Mouse (Mus musculus) retina, adult 2 months (tissue): Measurements from ENCODE around the gene Grap.
"Not testable (repeated sequence)": the region's sequence is repeated elsewhere in the genome, so short reads cannot be mapped to it uniquely, and the experiment has no call there.

Source experiments
- DNase-seq: peaks from one replicate; pipeline ENCODE4 v3.0.0-alpha.2; 2012; ENCODE audit warnings: low read depth, low spot score

The Grap gene

DNA sequence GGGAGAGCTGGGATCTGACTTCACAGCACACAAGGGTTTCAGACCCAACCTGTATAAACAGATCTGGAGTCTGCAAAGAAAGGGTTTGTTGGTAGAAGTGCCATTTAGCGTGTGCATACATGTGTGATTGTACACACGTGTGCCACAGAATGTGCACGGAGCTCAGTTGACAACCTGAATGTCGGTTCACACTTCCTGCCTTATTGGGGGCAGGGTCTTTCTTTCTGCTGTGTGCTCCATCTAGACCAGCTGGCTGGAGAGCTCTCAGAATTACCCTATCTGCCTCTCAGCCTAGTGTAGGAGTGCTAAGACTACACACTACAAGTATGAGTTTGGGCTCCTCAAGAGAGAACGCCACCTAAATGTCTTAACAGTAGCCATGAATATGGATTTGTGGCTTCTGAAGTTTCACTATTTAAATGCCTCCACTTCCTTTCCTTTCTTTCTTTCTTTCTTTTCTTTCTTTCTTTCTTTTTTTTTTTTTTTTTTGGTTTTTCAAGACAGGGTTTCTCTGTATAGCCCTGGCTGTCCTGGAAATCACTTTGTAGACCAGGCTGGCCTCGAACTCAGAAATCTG is 13.4 kb upstream of the Grap start:
- no peak for DNase-seq

DNA sequence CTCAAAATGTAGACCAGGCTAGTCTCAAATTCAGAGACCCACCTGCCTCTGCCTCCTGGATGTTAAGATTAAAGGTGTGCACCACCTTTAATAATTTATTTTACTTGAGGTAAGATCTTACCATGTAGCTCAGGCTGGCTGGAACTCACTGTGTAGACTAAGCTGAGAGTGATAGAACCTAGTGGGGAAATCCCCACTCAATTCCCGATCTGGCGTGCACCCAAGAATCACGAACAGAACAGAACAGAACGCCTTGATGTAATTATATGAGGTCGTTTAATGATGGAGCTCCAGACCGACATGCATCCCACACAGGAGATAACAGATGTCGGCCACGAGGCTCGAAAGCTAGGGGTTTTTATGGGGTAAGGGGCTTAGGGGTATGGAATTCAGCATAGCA is 12.5 kb upstream of the Grap start:
- DNase-seq, result not testable (repeated sequence)

DNA sequence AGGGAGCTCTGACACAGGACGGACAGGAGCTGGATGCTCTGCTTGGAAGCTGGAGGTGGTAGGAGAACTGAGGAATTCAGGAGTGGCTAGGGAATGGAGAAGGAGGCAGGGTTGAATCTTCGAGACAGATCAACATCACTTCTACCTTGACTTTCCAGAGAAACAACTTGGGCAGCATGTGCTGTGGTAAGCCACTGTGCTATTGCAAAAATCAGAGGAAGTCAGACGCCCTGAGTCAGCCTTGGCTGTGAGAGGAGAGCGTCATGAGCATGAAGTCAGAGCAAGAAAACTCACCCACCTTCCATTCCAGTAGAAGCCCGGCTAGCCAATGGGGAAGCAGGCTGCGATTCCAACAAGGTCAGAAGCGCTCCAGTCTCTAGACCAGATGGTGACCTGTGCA is 11.0 kb upstream of the Grap start:
- no peak for DNase-seq

DNA sequence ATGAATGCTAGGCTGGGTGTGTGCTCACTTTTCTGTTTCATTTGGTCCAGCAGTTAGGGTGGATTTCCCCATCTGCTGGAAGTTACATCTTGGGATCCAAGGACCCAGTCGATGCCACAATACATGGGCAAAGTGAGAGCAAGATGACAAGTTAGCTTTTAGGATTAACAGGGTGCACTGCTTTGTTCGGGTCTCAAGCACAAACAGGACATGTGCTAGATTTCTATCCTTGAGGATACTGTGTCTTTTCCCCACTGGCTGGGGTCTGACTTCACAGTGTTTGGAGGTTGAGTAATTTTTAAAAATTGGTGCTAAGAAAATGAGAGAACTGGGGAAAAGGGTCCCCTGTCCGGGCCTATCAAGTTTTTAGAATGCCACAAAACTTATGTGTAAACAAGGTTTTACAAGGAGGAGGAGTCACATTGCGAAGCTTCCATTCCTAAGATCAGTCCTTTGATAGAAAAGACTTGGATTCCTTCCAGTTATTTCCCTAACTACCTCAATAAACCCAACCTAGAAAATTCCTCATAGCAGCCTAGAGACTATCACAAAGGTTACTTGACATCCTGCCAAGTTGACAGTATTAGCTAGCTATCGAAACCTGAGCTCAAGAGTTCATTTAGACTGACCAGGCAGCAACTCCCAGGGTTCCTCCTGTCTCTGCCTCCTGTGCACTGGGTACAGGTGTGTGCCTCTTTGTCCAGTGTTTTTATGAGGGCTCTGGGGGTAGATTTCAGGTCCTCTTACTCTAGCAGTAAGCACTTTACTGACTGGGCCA is 9.7 kb upstream of the Grap start:
- DNase-seq, result no peak

DNA sequence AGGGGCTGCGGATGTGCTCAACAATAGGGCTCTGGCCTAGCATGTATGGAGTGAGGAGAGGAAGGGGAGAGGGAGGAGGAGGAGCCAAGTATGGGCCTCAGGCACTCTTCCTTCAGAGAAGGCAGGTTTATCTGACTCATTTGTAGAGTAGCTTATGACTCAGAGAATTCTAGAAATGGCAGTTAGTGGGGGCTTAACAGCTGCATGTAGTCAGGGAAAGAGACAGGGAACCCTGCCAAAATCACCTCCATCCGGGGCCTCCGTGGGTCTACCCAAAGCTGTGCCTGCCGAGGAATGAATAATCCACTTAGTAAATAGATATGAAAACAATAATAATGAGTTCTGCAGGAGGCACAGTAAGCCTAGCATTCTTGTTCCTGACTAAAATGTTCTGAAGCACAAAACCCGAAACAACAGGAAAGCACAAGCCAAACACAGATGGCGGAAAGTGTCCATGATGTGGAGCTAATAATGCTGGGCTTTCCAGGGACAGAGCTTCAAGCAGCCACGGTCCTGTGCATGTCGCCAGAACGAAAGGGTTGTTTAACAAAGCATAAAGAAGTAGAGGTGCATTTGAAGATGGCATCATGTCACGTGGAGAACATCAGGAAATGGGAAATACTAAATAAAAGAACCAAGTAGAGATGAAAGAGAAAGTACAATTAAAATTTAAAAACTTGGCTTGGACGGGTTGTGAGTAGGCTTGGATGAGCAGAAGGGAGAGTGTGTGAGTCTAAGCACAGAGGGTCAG is 8.3 kb upstream of the Grap start:
- no peak for DNase-seq

DNA sequence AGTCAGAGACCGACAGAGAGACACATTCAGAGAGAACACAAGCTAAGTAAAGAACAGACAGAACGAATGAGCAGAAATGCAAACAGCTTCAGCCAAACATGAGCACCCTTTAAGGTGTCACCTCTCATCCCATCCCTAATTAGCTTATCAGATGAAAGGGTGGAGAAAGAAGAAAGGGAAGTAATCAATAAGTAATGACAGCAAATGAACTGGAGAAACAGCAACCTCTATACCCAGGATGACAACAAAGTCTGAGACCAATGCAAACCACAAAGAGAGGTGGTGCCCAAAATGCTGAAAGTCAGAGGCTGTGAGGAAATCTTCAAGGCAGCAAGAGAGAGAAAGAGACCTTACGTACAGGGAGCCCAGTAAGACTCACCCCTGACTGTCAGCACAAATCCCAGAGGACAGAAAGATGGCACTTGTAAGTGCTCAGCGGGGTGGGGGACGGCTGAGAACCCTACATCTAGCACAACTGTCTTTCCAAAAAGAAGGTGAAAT is 7.7 kb upstream of the Grap start:
- no peak for DNase-seq

DNA sequence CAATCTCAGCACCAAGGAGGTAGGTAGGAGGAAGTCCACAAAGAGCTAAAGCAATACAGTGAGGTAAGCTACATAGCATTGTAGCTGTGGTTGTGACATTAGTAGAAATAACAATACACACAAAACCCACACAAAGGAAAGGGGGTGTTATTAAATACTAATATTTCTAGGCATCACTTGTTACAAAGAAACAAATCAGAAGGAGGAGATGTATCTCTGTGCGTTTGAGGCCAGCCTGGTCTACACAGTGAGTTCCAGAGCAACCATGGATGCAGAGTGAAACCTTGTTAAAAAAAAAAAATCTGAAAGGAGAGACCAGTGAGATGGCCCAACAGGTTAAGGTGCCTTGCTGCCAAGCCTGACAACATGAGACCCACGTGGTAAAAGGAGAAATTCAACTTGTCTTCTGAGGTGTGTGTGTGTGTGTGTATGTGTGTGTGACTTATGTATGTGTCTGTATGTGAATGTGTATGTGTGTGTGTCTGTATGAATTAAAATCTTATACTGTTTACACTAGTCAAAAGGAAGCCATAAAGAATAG is 6.5 kb upstream of the Grap start:
- no peak for DNase-seq

DNA sequence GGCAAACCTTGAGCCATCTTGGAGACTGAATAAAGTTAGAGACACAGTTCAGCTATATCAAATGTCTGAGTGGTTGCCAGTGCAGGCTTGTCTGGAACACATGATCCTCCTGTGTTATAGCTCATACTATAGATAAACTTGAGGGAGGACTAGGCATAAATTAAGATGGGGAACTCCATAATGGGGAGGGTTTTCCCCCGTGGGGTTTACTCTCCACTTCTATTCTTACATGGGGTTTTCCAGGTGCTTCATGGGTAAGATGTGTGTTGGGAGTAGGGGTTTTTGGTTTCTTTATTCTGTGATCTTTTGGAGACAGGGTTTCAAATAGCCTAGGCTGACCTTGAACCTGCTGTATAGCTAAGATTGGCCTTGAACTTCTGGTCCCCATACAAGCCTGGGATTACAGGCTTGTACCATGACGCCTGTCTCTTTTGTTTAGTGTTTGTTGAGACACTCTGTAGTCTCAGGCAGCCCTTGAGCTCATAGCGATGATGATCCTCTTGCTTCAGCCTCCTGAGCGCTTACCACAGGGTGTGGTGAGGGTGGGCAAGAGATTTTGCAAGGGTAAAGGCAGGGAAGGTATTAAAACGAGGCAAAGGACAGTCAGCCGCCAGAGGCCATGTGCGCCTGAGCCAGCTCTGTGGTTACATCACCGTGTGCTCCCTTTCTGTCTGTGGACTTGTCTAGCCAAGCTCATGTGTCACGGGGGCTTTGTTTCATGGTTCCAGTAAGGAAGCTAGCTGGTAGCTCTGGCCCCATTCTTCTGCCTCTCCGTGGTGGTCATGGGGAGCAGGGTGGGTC is 5.8 kb upstream of the Grap start:
- DNase-seq, result no peak

DNA sequence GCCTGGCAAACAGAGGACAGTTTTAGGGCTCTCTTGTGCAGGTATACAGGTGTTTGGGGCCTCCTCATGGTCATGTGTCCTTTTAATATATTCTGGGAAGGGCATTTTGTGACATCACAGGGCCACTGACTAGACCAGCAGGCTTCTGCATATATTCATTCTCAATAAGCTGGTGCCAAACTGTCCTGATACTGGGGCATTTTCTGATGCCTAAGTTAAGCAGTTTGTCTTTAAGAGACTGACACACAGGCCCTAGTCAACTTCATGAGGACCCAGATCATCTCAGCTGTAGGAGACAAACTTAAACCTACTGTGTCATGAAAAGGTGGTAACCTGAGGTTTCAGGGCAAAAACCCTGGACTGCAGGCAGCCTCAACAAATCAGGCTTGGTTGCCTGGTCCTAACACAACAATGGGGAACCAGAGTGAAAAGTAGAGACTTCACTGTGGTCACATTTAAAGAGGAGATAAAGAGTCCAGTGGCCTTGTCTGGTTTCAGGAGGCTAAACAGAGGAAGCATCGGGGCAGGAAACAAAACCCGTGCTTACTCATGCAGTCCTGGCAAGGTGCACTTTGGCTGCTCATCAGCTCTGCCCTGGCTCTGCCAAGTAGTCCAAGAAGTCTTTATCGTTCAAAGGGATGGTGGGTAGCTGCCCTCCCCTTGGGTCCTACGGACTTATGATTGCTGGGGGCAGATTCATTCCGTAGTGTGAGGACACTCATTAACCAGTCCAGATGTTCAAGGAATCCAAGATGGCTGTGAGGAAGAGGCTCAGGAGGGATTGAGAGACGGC is 4.9 kb upstream of the Grap start:
- DNase-seq, result no peak

DNA sequence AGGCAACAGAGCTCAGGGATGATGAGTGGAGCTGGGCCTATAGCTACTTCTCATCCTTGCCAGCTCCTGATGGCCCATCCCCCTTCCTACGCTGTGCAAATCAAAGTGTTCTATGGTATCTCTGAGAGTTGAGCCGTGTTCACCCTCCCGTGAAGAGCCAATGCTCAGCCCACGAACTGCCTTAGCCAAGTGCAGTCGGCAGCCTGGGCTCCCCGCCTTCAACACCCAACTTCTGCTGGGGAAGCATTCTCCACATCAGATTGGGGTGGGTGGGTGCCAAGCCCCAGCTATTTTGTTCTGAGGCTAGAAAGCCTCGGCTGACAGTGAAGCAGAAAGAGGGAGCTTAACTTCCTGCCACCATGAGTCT is 4.3 kb upstream of the Grap start:
- DNase-seq, result no peak

DNA sequence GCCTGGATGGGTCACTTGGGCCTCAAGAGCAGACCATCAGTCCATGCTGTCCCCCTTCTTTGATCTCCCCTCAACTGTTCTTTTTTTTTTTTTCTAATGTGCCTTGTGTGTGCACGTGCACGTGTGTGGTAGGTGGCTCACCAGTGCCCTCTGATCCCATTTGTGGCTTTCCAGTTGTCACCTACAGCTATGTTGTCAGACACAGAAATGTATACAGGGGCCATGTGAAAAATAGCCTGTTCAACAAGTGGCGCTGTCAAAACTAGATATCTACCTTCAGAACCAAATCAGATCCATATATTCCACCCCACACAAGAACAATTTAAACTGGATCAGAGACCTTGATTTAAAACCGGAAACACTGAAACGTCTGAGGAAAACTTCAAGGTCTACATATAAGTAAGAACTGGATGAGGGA is 3.9 kb upstream of the Grap start:
- DNase-seq, result no peak

DNA sequence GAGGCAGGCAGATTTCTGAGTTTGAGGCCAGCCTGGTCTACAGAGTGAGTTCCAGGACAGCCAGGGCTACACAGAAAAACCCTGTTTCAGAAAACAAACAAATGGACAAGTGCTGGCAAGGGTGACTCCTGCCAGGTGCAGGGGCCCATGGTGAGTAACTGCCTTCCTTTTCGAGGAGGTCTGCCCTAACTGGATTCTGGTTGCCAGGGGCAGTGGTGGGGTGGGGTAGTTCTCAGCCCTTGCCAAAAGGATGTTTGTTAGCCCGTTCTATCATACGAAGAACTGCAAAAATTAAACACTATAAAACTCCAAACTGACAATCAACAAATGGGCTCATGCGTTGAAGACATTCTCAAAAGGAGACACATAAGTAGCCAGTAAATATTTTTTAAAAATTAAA is 3.4 kb upstream of the Grap start:
- DNase-seq, result no peak

DNA sequence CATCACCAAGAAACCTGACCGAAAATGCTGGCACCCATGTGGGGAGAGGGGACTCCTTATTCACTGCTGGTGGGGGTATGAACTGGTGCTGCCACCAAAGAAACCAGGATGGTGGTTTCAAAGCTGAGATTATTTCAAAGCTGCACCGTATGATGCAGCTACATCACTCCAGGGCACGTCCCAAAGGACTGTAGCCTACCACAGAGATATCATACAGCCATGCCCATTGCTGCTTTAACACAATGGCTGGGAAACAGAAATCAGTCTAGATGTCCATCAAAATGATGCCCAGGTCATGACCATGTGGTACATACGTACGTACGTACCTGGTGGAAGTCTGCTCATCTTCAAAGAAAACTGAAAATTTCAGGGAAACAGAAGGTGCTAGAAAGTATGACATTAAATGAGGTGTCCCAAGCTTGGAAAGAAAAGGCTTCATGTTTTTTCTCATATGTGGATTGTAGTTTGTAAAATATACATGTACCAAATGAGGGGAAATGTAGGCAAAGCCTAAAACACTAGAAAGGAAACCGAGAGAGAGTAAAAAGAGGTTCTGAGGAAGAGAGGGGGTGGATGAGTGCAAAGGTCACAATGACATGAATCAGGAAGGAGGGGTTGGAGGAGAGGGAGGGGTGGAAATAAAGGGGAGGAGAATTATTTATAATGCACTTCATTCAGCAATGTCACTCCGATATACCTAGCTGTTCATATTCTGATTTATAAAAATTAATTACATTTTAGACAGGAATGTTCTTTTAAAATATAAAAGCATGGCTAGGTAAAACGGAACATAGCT is 2.4 kb upstream of the Grap start:
- DNase-seq, result no peak

DNA sequence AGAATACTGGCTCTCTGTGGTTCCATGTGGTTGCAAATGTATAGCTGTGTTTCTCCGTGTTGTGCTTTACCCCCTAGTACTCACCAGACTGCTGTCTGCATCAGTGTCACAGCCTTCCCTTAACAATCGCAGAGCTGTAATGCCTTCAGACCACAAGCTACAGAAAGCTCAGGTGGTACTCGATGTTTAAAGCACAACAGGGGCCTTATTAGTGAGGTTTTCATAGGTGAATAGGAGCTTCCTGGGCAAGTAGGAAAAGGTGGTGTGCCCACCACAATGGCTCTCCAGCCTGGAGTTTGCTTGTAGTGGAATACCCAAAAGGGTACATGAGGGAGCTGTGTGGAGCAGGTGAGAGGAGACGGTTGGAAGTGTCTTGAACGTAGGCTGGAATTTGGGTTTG is 849 bp upstream of the Grap start:
- DNase-seq, result no peak

DNA sequence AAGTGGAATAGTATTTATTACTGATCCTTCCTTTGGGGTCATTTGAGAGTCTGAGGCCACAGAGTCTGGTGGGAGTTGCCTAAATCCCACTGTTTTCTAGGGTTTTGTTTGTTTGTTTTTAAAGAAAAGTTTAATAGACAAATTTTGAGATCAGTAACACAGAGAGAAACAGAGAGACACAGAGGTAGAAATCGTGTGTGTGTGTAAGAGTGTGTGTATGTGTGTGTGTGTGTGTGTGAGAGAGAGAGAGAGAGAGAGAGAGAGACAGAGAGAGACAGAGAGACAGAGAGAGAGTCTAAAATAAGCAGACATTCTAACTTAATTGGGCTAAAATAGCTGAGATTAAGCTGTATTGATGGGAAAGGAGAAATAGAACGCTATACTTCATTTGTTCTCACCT is 503 bp downstream of the Grap start:
- DNase-seq, result no peak

DNA sequence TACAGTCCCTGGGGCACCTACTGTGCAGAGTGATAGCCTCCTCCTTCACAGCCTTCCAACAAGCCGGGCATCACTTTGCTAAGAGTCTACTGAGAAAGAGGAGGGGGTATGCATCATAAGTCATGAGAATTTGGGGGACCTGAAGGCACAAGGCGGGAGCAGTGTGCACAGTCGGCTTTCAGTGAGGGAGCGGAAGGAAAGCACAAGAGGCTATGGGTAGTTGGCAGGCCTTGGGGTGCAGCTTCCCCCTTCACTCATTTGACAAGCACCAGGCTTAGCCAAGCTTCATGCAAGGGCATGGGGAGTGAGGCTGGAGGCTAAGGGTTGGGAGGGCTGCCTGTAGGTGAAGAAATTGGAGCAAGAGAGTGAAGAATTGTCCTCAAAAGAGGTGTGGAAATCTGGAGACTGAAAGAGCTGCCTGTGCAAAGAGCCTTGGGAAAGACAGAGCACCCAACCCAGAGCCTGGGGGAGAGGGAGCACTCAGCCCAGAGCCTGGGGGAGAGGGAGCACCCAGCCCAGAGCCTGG is 1.8 kb downstream of the Grap start:
- no peak for DNase-seq

DNA sequence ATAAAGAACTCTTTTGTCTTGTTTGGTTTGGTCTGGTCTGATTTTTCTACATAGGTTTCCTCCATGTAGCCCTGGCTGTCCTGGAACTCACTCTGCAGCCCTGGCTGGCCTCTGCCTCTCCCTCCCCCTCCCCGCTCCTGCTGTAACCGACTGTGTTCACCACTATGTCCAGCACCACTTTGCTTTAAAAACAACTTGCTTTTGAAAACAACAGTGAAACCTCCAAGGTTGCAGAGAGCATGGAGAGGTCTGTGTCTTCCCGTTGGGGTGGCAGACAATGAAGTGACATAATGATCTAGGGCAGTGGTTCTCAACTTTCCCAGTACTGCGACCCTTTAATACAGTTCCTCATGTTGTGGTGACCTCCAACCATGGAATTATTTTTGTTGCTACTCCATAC is 2.6 kb downstream of the Grap start:
- no peak for DNase-seq

DNA sequence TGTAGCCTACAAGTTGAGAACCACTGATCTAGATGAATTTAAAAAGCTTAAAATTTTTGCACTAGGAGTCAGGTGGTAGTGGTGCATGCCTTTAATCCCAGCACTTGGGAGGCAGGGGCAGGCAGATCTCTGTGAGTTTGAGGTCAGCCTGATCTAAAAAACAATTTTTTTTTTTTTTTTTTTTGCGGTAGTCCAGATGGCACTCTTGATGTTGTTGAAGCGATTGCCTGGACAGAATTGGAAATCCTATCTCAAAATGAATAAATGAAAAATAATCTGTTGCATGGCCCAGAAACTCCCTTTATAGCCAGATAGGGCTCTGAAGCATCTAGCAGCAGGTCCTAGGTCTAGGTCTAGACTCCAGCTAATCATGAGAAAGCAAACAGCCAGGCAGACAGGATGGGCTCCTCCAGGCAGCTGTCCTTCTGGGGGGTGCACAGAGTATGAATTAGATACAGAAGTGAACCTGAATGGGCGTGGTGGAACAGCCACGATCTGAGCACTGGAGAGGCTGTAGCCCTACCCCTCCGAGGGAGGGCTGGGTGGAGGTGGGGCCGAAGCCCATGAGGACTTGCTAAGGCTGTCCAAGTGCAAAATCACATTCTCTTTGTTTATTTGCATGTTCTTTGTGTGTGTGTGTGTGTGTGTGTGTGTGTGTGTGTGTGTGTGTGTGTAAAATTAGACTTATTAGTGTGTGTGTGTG is 3.2 kb downstream of the Grap start:
- no peak for DNase-seq

DNA sequence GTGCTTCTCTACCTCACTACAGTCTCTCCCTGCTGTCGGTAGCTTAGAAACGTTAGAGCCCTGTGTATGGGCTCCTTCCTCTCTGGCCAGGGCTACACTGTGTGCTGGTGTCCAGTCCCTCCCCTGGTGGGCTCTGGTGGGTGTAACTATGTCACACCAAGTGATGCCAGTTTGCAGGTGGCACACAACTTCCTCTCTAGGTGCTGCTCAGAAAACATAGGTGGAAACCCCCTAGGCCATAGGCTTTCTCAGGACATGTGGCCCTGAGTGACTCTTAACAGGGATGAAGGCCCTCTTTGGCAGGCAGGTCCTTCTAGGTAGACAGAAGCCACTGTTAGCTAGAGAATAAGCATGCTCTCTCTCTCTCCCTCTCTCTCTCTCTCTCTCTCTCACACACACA is 4.4 kb downstream of the Grap start:
- no peak for DNase-seq
